Mouse (Mus musculus) ES-Bruce4 (cell line): ENCODE results near the gene Kat5. TPM values are rescaled to one million over a fixed set of nuclear protein-coding genes. Genes with fewer than 3 reads are reported as not detected.

ENCODE experiments used
- H3K27ac ChIP-seq: 2 replicates; pipeline ENCODE4 v1.5.1; 2012; ENCODE audit warnings: low read length, inconsistent platforms; ENCODE audit not compliant: insufficient read depth
- H3K27me3 ChIP-seq: 2 replicates; pipeline ENCODE4 v1.6.1; 2012; ENCODE audit warnings: mild to moderate bottlenecking, low read length, inconsistent platforms; ENCODE audit not compliant: control insufficient read depth, poor library complexity, insufficient read depth, severe bottlenecking
- H3K36me3 ChIP-seq: 2 replicates; pipeline ENCODE4 v1.6.1; 2012; ENCODE audit warnings: inconsistent platforms, mild to moderate bottlenecking, low read length, moderate library complexity; ENCODE audit not compliant: control insufficient read depth, poor library complexity, insufficient read depth, severe bottlenecking
- H3K4me1 ChIP-seq: one replicate; pipeline ENCODE4 v1.8.1; 2011; ENCODE audit warnings: low read length; ENCODE audit not compliant: control insufficient read depth, insufficient read depth
- H3K4me3 ChIP-seq: 2 replicates; pipeline ENCODE4 v1.5.1; 2011; ENCODE audit warnings: low read depth, mild to moderate bottlenecking, low read length
- H3K9ac ChIP-seq: 2 replicates; pipeline ENCODE4 v1.6.1; 2012; ENCODE audit warnings: low read depth, mild to moderate bottlenecking, inconsistent platforms; ENCODE audit not compliant: poor library complexity, severe bottlenecking
- H3K9me3 ChIP-seq: replicated peaks from 2 replicates; pipeline ENCODE4 v1.6.1; 2012; ENCODE audit warnings: mild to moderate bottlenecking, low read length, inconsistent platforms; ENCODE audit not compliant: control insufficient read depth, poor library complexity, insufficient read depth, severe bottlenecking
- CTCF ChIP-seq: IDR thresholded peaks from one replicate; pipeline ENCODE4 v1.8.1; 2011; ENCODE audit warnings: low read depth, low read length
- EP300 ChIP-seq: IDR thresholded peaks from 2 replicates; pipeline ENCODE4 v1.6.1; 2011; ENCODE audit warnings: low read depth, low read length; ENCODE audit not compliant: insufficient read depth
- POLR2A ChIP-seq: IDR thresholded peaks from one replicate; pipeline ENCODE4 v1.8.1; 2011; ENCODE audit warnings: low read length; ENCODE audit not compliant: insufficient read depth
- polyA plus RNA-seq: library from polyadenylated mRNA; stranded (reverse); fragments of >200 nt; gene quantifications from 2 replicates; pipeline ENCODE4 v1.2.4, GENCODE M21; 2011; ENCODE audit warnings: low read depth; ENCODE audit not compliant: missing spikeins, insufficient read depth, insufficient read length

Kat5 gene
- polyA plus RNA-seq, 1 experiment: 50.9 TPM

- H3K27me3 ChIP-seq: no peaks in the 10 kb centered on the region
- H3K4me1 ChIP-seq: peaks cover 2% of the 10 kb centered on the region
- H3K36me3 ChIP-seq: peaks cover 7% of the 10 kb centered on the region
- TF ChIP-seq EP300 (no peak), CTCF (no peak), POLR2A (no peak)
- H3K4me3 ChIP-seq: no peak overlapping the region
- H3K9ac ChIP-seq: no peak overlapping the region
- no peaks in the 10 kb centered on the region for H3K9me3 ChIP-seq
- H3K27ac ChIP-seq: no peak overlapping the region
These were observed 31.0 kb upstream of the Kat5 start for GRCm38 (mm10) chr19:5641021-5641420.

- Histone ChIP-seq H3K27me3 (no peaks in the 10 kb centered on the region), H3K36me3 (peaks cover 4% of the 10 kb centered on the region), H3K27ac (no peak overlapping the region), H3K4me3 (no peak overlapping the region), H3K9me3 (no peaks in the 10 kb centered on the region), H3K4me1 (peaks cover 2% of the 10 kb centered on the region), H3K9ac (no peak overlapping the region)
- TF ChIP-seq CTCF: no peak
- TF ChIP-seq EP300: no peak
- TF ChIP-seq POLR2A: no peak
These were observed 30.3 kb upstream of the Kat5 start for GRCm38 (mm10) chr19:5640339-5640738.

GRCm38 (mm10) chr19:5638416-5639005 is 28.5 kb upstream of the Kat5 start:
- no peaks in the 10 kb centered on the region for H3K27me3 ChIP-seq
- no peak overlapping the region for H3K27ac ChIP-seq
- TF ChIP-seq CTCF (no peak), POLR2A (no peak), EP300 (no peak)

GRCm38 (mm10) chr19:5637069-5638047 is 27.3 kb upstream of the Kat5 start, which contains the start of gene Rela:
Gene Rela (plus strand): TSS chr19:5637483.
- H3K9me3 ChIP-seq: no peaks in the 10 kb centered on the region
- TF ChIP-seq CTCF (no peak), EP300 (0 out of 2 replicates have a peak, but pooled peaks have one; percentile 11)
- peak within 1 kb of the TSS; percentile 81 for H3K9ac ChIP-seq
- peak within 1 kb of the TSS; percentile 88 for H3K4me3 ChIP-seq
- peaks cover 2% of the 10 kb centered on the region for H3K4me1 ChIP-seq
- no peaks in the 10 kb centered on the region for H3K27me3 ChIP-seq
- H3K27ac ChIP-seq: peak within 1 kb of the TSS; percentile 62
- H3K36me3 ChIP-seq: peaks cover 2% of the 10 kb centered on the region; the same call in 1 of the 2 replicates

More at GRCm38 (mm10) chr19:5638416-5639005, 28.5 kb upstream of the Kat5 start:
- Histone ChIP-seq H3K9me3 (no peaks in the 10 kb centered on the region), H3K9ac (peak overlapping the region; percentile 81), H3K4me3 (peak overlapping the region; percentile 88), H3K4me1 (peaks cover 2% of the 10 kb centered on the region), H3K36me3 (peaks cover 3% of the 10 kb centered on the region; the same call in 1 of the 2 replicates)

DNA sequence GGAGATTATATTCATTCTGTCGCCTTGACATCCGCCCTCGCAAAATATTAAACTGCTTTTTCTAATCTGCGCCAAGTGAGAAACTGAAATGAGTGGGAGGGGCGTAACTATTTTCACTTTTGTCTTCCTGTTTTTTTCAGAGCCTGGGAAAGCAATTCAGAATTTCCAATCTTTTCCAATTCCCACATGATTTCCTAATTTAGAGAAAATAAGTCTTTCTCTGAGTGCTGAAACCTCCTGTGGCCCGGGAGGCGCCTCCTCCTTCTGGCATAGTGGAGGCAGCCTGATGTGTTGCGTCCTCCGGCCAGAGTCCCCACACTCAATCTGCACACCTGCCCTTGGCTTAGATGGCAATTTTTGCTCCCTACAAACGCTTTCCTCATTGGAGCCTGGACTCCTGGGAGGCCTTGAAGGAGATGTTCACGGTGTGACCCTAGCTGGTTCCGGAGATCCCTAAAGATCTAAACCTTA is 26.6 kb upstream of the Kat5 start:
- H3K27ac ChIP-seq: peak overlapping the region; percentile 62
- H3K4me1 ChIP-seq: peaks cover 2% of the 10 kb centered on the region
- H3K27me3 ChIP-seq: no peaks in the 10 kb centered on the region
- no peaks in the 10 kb centered on the region for H3K36me3 ChIP-seq
- H3K9ac ChIP-seq: peak overlapping the region; percentile 81
- H3K4me3 ChIP-seq: peak overlapping the region; percentile 88
- TF ChIP-seq CTCF: no peak
- TF ChIP-seq EP300: no peak
- no peak for TF ChIP-seq POLR2A
- H3K9me3 ChIP-seq: no peaks in the 10 kb centered on the region
